Mouse (Mus musculus) stomach, embryonic 16.5 days (tissue): ENCODE measurements around the gene Hilpda. TPM values are rescaled to one million over a fixed set of nuclear protein-coding genes. Genes with fewer than 3 reads are reported as not detected.

ENCODE experiments used
- ATAC-seq: fragments of 200-750 bp; cut with Nextera tagmentation; 2 replicates; pipeline ENCODE4 v1.8.0; 2017; ENCODE audit warnings: moderate number of reproducible peaks, moderate TSS enrichment; ENCODE audit not compliant: insufficient read depth, low FRiP score
- H3K27ac ChIP-seq: fragments of 300-500 bp; sonication (generic); 2 replicates; pipeline ENCODE4 v1.5.1; 2014; ENCODE audit warnings: low read length
- H3K27me3 ChIP-seq: fragments of 300-500 bp; sonication (generic); 2 replicates; pipeline ENCODE4 v1.6.1; 2014; ENCODE audit warnings: low read length, control low read depth, mixed read lengths; ENCODE audit not compliant: control insufficient read depth, insufficient read depth
- H3K36me3 ChIP-seq: fragments of 300-500 bp; sonication (generic); 2 replicates; pipeline ENCODE4 v1.6.1; 2014; ENCODE audit warnings: low read length; ENCODE audit not compliant: control insufficient read depth, insufficient read depth
- H3K4me1 ChIP-seq: fragments of 300-500 bp; sonication (generic); 2 replicates; pipeline ENCODE4 v1.6.1; 2014; ENCODE audit warnings: low read length, control low read depth, mixed read lengths; ENCODE audit not compliant: control insufficient read depth, insufficient read depth
- H3K4me2 ChIP-seq: fragments of 300-500 bp; sonication (generic); 2 replicates; pipeline ENCODE4 v1.6.1; 2014; ENCODE audit warnings: low read depth, low read length, mixed read lengths
- H3K4me3 ChIP-seq: fragments of 300-500 bp; sonication (generic); replicated peaks from 2 replicates; pipeline ENCODE4 v1.5.1; 2014; ENCODE audit warnings: mild to moderate bottlenecking, low read length
- H3K9ac ChIP-seq: fragments of 300-500 bp; sonication (generic); 2 replicates; pipeline ENCODE4 v1.6.1; 2014; ENCODE audit warnings: low read length
- H3K9me3 ChIP-seq: fragments of 300-500 bp; sonication (generic); replicated peaks from 2 replicates; pipeline ENCODE4 v1.6.1; 2016; ENCODE audit warnings: low read length, control low read depth; ENCODE audit not compliant: control insufficient read depth
- WGBS: fragments of 180-500 bp; shearing (Covaris S2); extraction: QIAGEN DNeasy Blood & Tissue Kit; methylation state at CpG from one replicate; pipeline ENCODE4 v1.1.7; 2014; 5-methylcytosine and 5-hydroxymethylcytosine counted together
- polyA plus RNA-seq: library from polyadenylated mRNA; unstranded; fragments of >200 nt; fragmentation: Nextera tagmentation; extraction: Ambion mirVana; gene quantifications from 2 replicates; pipeline ENCODE4 v1.2.1, GENCODE M21; 2015

Hilpda gene
- polyA plus RNA-seq, 1 experiment from 2014 or later, result 34.2 TPM

GRCm38 (mm10) chr6:29242265-29242664 is 30.0 kb upstream of the Hilpda start:
- H3K9me3 ChIP-seq, result no peaks in the 10 kb centered on the region
- no peaks in the 10 kb centered on the region for H3K4me1 ChIP-seq

DNA sequence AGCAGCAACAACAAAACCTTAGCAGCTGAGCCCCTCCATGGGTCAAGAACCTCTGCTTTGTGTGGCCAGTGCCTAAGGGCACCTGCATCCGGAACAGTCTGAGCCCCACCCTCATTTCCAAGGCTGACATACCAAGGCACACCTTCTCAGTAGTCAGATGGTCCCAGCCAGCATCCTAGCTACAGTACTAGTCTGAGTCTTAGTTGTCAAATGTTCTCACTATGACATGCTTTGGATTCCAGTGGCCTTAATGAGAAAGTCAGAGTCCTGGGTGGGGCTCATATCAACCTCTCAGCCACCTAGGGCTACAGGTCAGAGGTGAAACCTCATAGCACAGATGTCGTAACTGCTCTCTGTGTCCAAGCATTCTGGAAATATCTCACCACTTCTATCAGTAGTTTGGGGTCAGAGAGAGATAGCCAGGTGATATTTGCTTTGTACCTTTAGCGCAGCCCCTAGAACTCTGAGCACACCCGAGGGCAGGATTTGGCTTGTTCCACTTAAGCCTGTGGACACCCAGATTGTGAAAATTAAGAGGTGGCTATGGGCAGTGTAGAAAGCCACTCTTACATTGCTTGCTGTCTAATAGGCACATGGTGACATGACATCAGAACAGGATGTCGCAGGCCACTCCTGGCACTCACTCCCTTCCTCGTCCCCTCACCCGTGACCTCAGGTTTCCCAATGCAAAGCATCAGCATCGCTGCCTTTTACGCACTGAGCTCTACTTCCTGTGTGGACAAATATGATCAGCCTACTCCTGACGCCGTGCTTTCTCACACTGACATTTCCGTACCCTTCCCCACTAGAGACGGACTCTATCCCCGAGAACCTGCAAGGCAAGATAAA is 26.8 kb upstream of the Hilpda start:
- 54% methylated on average over 14 of the region's 14 CpGs for WGBS
- Histone ChIP-seq H3K27ac (no peak overlapping the region), H3K9me3 (no peaks in the 10 kb centered on the region), H3K4me1 (no peaks in the 10 kb centered on the region), H3K27me3 (no peaks in the 10 kb centered on the region), H3K4me3 (no peak overlapping the region), H3K9ac (no peak overlapping the region), H3K36me3 (no peaks in the 10 kb centered on the region), H3K4me2 (no peak overlapping the region)
- no peak for ATAC-seq

More at GRCm38 (mm10) chr6:29242265-29242664, 30.0 kb upstream of the Hilpda start:
- Histone ChIP-seq H3K9ac (no peak overlapping the region), H3K27me3 (no peaks in the 10 kb centered on the region), H3K36me3 (no peaks in the 10 kb centered on the region), H3K4me3 (no peak overlapping the region), H3K27ac (no peak overlapping the region), H3K4me2 (no peak overlapping the region)
- WGBS, result 72% methylated on average over 1 of the region's 1 CpGs
- no peak for ATAC-seq

- WGBS, result 67% methylated on average over 3 of the region's 3 CpGs
- H3K4me2 ChIP-seq, result no peak overlapping the region
Measured at GRCm38 (mm10) chr6:29246183-29246582, 26.1 kb upstream of the Hilpda start.

GRCm38 (mm10) chr6:29246585-29246984 is 25.7 kb upstream of the Hilpda start:
- H3K27me3 ChIP-seq, result no peaks in the 10 kb centered on the region
- no peak overlapping the region for H3K27ac ChIP-seq
- H3K9ac ChIP-seq, result no peak overlapping the region
- H3K4me2 ChIP-seq, result no peak overlapping the region
- WGBS, result 57% methylated on average over 5 of the region's 5 CpGs
- H3K4me1 ChIP-seq, result no peaks in the 10 kb centered on the region
- no peak overlapping the region for H3K4me3 ChIP-seq
- H3K9me3 ChIP-seq, result no peaks in the 10 kb centered on the region
- no peak for ATAC-seq
- H3K36me3 ChIP-seq, result no peaks in the 10 kb centered on the region

More at GRCm38 (mm10) chr6:29246183-29246582, 26.1 kb upstream of the Hilpda start:
- Histone ChIP-seq H3K27me3 (no peaks in the 10 kb centered on the region), H3K36me3 (no peaks in the 10 kb centered on the region), H3K4me1 (no peaks in the 10 kb centered on the region), H3K27ac (no peak overlapping the region), H3K9me3 (no peaks in the 10 kb centered on the region), H3K9ac (no peak overlapping the region), H3K4me3 (no peak overlapping the region)
- ATAC-seq, result no peak

DNA sequence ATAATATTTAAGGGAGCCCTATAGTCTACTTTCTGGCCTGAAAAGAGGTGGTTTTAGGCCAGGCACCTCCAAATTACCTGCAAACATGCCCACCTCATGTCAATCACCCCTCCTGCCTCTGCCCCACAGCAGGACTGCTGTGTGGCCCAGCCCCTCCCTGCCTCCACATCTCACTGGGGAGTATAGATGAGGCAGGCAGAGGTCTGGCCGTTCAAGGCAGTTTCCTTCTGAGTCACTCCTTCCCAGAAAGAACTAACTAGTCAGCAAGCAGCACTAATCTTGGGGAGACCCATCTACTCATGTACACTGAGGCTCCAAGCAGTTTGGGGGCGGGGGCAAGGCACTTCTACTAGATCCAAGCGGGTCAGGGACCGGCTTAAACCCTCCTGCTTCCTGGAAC is 25.2 kb upstream of the Hilpda start:
- ATAC-seq, result no peak
- H3K9ac ChIP-seq, result no peak overlapping the region
- H3K9me3 ChIP-seq, result no peaks in the 10 kb centered on the region
- H3K27ac ChIP-seq, result no peak overlapping the region
- no peaks in the 10 kb centered on the region for H3K27me3 ChIP-seq
- no peak overlapping the region for H3K4me2 ChIP-seq
- H3K4me3 ChIP-seq, result no peak overlapping the region
- no peaks in the 10 kb centered on the region for H3K4me1 ChIP-seq
- WGBS, result 52% methylated on average over 4 of the region's 4 CpGs
- no peaks in the 10 kb centered on the region for H3K36me3 ChIP-seq

DNA sequence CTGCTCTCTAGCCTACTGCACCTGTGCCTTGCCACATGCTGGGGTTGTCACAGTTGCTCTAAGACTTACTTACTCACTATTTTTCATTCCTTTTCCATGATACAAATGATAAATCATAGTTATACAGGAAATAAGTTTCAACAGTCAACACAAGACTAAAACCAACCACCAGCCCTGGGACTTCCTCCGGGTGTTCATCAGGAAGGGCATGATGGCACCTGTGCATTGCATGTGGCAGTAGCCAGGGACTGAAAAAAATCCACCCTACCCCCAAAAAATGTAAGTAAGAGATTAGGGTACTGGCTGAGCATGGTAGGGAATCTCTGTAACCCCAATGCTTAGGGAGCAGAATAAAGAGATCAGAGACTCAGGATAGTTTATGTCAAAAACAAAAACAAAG is 12.9 kb upstream of the Hilpda start:
- WGBS, result 64% methylated on average over 1 of the region's 1 CpGs

DNA sequence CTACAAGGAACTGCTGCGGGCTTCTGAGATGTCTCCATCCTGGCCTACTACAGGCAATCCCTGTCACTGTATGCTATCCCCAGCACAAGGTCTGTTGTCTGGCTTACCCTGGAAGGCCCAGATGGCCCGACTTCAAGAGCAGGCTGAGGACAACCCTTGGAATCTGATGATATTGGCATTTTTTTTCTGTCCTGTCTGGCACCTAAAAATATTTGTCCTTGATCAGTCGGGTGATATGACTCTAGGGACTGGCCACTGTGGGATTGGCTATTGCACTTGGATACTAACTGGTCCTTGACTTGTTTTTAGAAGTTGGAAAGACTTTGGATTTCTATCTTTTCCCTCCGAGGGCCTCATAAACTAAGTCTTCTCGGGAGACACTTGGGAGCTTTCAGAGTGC is 10.5 kb upstream of the Hilpda start:
- no peak overlapping the region for H3K4me3 ChIP-seq
- no peaks in the 10 kb centered on the region for H3K4me1 ChIP-seq
- ATAC-seq, result no peak
- no peak overlapping the region for H3K9ac ChIP-seq
- no peak overlapping the region for H3K27ac ChIP-seq
- H3K4me2 ChIP-seq, result no peak overlapping the region
- H3K9me3 ChIP-seq, result no peaks in the 10 kb centered on the region
- no peaks in the 10 kb centered on the region for H3K27me3 ChIP-seq
- WGBS, result 78% methylated on average over 5 of the region's 5 CpGs
- H3K36me3 ChIP-seq, result no peaks in the 10 kb centered on the region

More for the DNA sequence above, 12.9 kb upstream of the Hilpda start:
- H3K27ac ChIP-seq, result no peak overlapping the region
- H3K4me3 ChIP-seq, result no peak overlapping the region
- no peaks in the 10 kb centered on the region for H3K36me3 ChIP-seq
- no peaks in the 10 kb centered on the region for H3K4me1 ChIP-seq
- H3K9ac ChIP-seq, result no peak overlapping the region
- H3K4me2 ChIP-seq, result no peak overlapping the region
- H3K9me3 ChIP-seq, result no peaks in the 10 kb centered on the region
- no peak for ATAC-seq
- no peaks in the 10 kb centered on the region for H3K27me3 ChIP-seq

DNA sequence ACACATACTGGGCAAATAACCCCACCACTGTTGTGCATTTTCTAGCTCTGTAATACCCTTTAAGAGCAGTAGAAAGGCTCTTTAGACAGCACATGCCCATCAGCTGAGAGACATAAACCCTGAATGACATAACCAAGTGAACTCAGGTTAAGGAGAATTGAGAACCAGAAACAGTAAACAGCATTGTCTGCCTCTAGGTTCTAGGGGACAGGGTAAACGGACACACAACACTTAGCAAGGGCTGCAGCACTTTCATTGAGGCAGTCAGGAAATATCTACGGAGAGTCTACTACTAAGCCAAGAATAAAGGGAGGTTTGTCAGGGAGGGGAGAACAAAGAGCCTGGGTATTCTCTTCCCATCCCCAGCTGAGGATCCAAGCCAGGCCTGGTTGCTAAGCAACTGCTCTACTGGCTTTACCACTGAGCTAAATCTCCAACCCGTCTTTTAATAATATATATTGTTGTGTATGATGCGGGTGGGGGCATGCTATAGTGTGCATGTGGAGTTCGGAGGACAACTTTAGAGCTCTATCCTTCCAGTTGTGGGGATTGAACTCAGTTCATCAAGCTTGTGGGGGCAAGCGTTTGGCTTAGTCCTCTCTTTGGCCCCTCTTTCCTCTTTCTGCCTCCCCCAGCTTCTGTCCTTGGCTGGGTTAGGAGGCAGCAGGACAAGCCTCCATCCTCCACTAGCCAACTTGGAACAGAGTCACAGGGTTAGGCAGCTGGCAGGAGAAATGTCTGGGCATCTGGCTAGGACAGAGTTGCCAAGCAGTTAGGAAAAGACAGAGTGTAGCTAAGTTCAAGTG is 8.4 kb upstream of the Hilpda start:
- Histone ChIP-seq H3K36me3 (no peaks in the 10 kb centered on the region), H3K4me3 (no peak overlapping the region), H3K4me1 (no peaks in the 10 kb centered on the region), H3K27me3 (no peaks in the 10 kb centered on the region), H3K27ac (no peak overlapping the region), H3K4me2 (no peak overlapping the region), H3K9ac (no peak overlapping the region), H3K9me3 (no peaks in the 10 kb centered on the region)
- 58% methylated on average over 6 of the region's 6 CpGs for WGBS
- ATAC-seq, result no peak

GRCm38 (mm10) chr6:29264456-29264781 is 7.9 kb upstream of the Hilpda start:
- Histone ChIP-seq H3K27ac (no peak overlapping the region), H3K9ac (no peak overlapping the region), H3K27me3 (no peaks in the 10 kb centered on the region), H3K4me3 (no peak overlapping the region), H3K36me3 (no peaks in the 10 kb centered on the region), H3K4me1 (no peaks in the 10 kb centered on the region), H3K9me3 (no peaks in the 10 kb centered on the region), H3K4me2 (no peak overlapping the region)
- 86% methylated on average over 3 of the region's 3 CpGs for WGBS
- no peak for ATAC-seq
